Mouse (Mus musculus) hindbrain, embryonic 14.5 days (tissue): ENCODE data around the gene Nkx1-1. TPM values are rescaled to one million over a fixed set of nuclear protein-coding genes. Genes with fewer than 3 reads are reported as not detected.

Experiments used
- ATAC-seq: fragments of 200-750 bp; cut with Nextera tagmentation; 2 replicates; pipeline ENCODE4 v1.8.0; 2017; ENCODE audit warnings: moderate number of reproducible peaks, mild to moderate bottlenecking, moderate TSS enrichment, moderate library complexity; ENCODE audit not compliant: low FRiP score
- DNase-seq: peaks from one replicate; pipeline ENCODE4 v3.0.0-alpha.2; 2015; ENCODE audit warnings: low spot score
- H3K27ac ChIP-seq: fragments of 300-500 bp; sonication (generic); 2 replicates; pipeline ENCODE4 v1.5.1; 2014; ENCODE audit warnings: mild to moderate bottlenecking, moderate library complexity
- H3K27me3 ChIP-seq: fragments of 300-500 bp; sonication (generic); 2 replicates; pipeline ENCODE4 v1.6.1; 2014; ENCODE audit warnings: mild to moderate bottlenecking, low read length, mixed read lengths; ENCODE audit not compliant: control insufficient read depth, insufficient read depth
- H3K36me3 ChIP-seq: fragments of 300-500 bp; sonication (generic); replicated peaks from 2 replicates; pipeline ENCODE4 v1.6.1; 2014; ENCODE audit not compliant: control insufficient read depth, insufficient read depth
- H3K4me1 ChIP-seq: fragments of 300-500 bp; sonication (generic); replicated peaks from 2 replicates; pipeline ENCODE4 v1.6.1; 2014; ENCODE audit warnings: antibody characterized with exemption, low read length, mixed read lengths; ENCODE audit not compliant: control insufficient read depth, insufficient read depth
- H3K4me2 ChIP-seq: fragments of 300-500 bp; sonication (generic); replicated peaks from 2 replicates; pipeline ENCODE4 v1.6.1; 2014; ENCODE audit warnings: mild to moderate bottlenecking, moderate library complexity
- H3K4me3 ChIP-seq: fragments of 300-500 bp; sonication (generic); replicated peaks from 2 replicates; pipeline ENCODE4 v1.5.1; 2014; ENCODE audit warnings: mild to moderate bottlenecking, low read length
- H3K9ac ChIP-seq: fragments of 300-500 bp; sonication (generic); 2 replicates; pipeline ENCODE4 v1.6.1; 2014
- H3K9me3 ChIP-seq: fragments of 300-500 bp; sonication (generic); 2 replicates; pipeline ENCODE4 v1.6.1; 2016; ENCODE audit warnings: low read length; ENCODE audit not compliant: control insufficient read depth
- WGBS: fragments of 180-500 bp; shearing (Covaris S2); extraction: QIAGEN DNeasy Blood & Tissue Kit; methylation state at CpG from one replicate; pipeline ENCODE4 v1.1.7; 2014; 5-methylcytosine and 5-hydroxymethylcytosine counted together
- polyA plus RNA-seq: library from polyadenylated mRNA; unstranded; fragments of >200 nt; fragmentation: Nextera tagmentation; extraction: Ambion mirVana; gene quantifications from 2 replicates; pipeline ENCODE4 v1.2.1, GENCODE M21; 2014

Gene Nkx1-1
- polyA plus RNA-seq: 0.80 and 0.96 TPM in 2 replicates

GRCm38 (mm10) chr5:33433201-33434138 lies at the start of gene Nkx1-1:
Nkx1-1 (minus strand) TSS chr5:33433976.
- Histone ChIP-seq H3K4me1 (peaks cover 7% of the 10 kb centered on the region; the same call in 1 of the 2 replicates), H3K4me2 (peak within 1 kb of the TSS; percentile 36), H3K36me3 (no peaks in the 10 kb centered on the region), H3K9ac (peak within 1 kb of the TSS; percentile 14; the same call in 1 of the 2 replicates), H3K9me3 (no peaks in the 10 kb centered on the region), H3K27me3 (peaks cover 97% of the 10 kb centered on the region), H3K4me3 (peak within 1 kb of the TSS; percentile 26), H3K27ac (peak within 1 kb of the TSS; percentile 49; the same call in 1 of the 2 replicates)
- under 1% methylated on average over 69 of the region's 90 CpGs for WGBS
- DNase-seq (no peak), ATAC-seq (no peak)

- 52% methylated on average over 7 of the region's 7 CpGs for WGBS
- peaks cover 4% of the 10 kb centered on the region; the same call in 1 of the 2 replicates for H3K4me1 ChIP-seq
- H3K27ac ChIP-seq: peak overlapping the region; percentile 65; the same call in 1 of the 2 replicates
- DNase-seq (no peak), ATAC-seq (peak; percentile 40; the same call in 1 of the 2 replicates)
- H3K4me2 ChIP-seq: no peak overlapping the region
- H3K9me3 ChIP-seq: no peaks in the 10 kb centered on the region
- H3K4me3 ChIP-seq: no peak overlapping the region
- H3K27me3 ChIP-seq: peaks cover 4% of the 10 kb centered on the region; the same call in 1 of the 2 replicates
- H3K36me3 ChIP-seq: no peaks in the 10 kb centered on the region
- no peak overlapping the region for H3K9ac ChIP-seq
Measured at GRCm38 (mm10) chr5:33481318-33481685, 47.5 kb upstream of the Nkx1-1 start.

GRCm38 (mm10) chr5:33480582-33481317 lies 47.0 kb upstream of the Nkx1-1 start:
- Histone ChIP-seq H3K4me1 (peaks cover 4% of the 10 kb centered on the region; the same call in 1 of the 2 replicates), H3K9me3 (no peaks in the 10 kb centered on the region), H3K36me3 (no peaks in the 10 kb centered on the region), H3K4me3 (no peak overlapping the region), H3K4me2 (no peak overlapping the region), H3K27ac (peak overlapping the region; percentile 65; the same call in 1 of the 2 replicates), H3K27me3 (0 out of 2 replicates have a peak, but pooled peaks cover 4% of the 10 kb centered on the region), H3K9ac (no peak overlapping the region)
- WGBS: 29% methylated on average over 26 of the region's 26 CpGs
- peak; percentile 35 for DNase-seq
- ATAC-seq: peak; percentile 73

GRCm38 (mm10) chr5:33465464-33465863 lies 31.7 kb upstream of the Nkx1-1 start:
- H3K27ac ChIP-seq: no peak overlapping the region
- 21% methylated on average over 11 of the region's 11 CpGs for WGBS
- H3K4me2 ChIP-seq: no peak overlapping the region
- H3K4me1 ChIP-seq: peaks cover 17% of the 10 kb centered on the region
- no peaks in the 10 kb centered on the region for H3K9me3 ChIP-seq
- no peak overlapping the region for H3K9ac ChIP-seq
- DNase-seq: no peak
- no peak overlapping the region for H3K4me3 ChIP-seq
- H3K36me3 ChIP-seq: no peaks in the 10 kb centered on the region
- peaks cover 14% of the 10 kb centered on the region; the same call in 1 of the 2 replicates for H3K27me3 ChIP-seq
- ATAC-seq: no peak

GRCm38 (mm10) chr5:33464390-33464789 lies 30.6 kb upstream of the Nkx1-1 start:
- Histone ChIP-seq H3K27ac (no peak overlapping the region), H3K4me2 (no peak overlapping the region), H3K4me1 (peaks cover 17% of the 10 kb centered on the region), H3K9ac (no peak overlapping the region), H3K27me3 (peaks cover 14% of the 10 kb centered on the region; the same call in 1 of the 2 replicates), H3K9me3 (no peaks in the 10 kb centered on the region), H3K4me3 (no peak overlapping the region), H3K36me3 (no peaks in the 10 kb centered on the region)
- 59% methylated on average over 7 of the region's 7 CpGs for WGBS
- DNase-seq (no peak), ATAC-seq (no peak)

- Histone ChIP-seq H3K4me2 (no peak overlapping the region), H3K4me1 (no peaks in the 10 kb centered on the region), H3K9ac (no peak overlapping the region), H3K4me3 (no peak overlapping the region), H3K9me3 (no peaks in the 10 kb centered on the region), H3K27ac (no peak overlapping the region), H3K36me3 (no peaks in the 10 kb centered on the region), H3K27me3 (peaks cover 47% of the 10 kb centered on the region)
- DNase-seq: no peak
- no peak for ATAC-seq
- 69% methylated on average over 2 of the region's 2 CpGs for WGBS
Measured at GRCm38 (mm10) chr5:33459111-33459510, 25.3 kb upstream of the Nkx1-1 start.

GRCm38 (mm10) chr5:33458132-33458622 lies 24.4 kb upstream of the Nkx1-1 start:
- WGBS: 32% methylated on average over 3 of the region's 3 CpGs

GRCm38 (mm10) chr5:33455737-33456136 lies 22.0 kb upstream of the Nkx1-1 start:
- no peak for ATAC-seq
- H3K9me3 ChIP-seq: no peaks in the 10 kb centered on the region
- peaks cover 40% of the 10 kb centered on the region for H3K27me3 ChIP-seq
- H3K9ac ChIP-seq: no peak overlapping the region
- WGBS: 58% methylated on average over 8 of the region's 8 CpGs
- DNase-seq: no peak
- no peak overlapping the region for H3K4me2 ChIP-seq
- no peak overlapping the region for H3K27ac ChIP-seq
- H3K4me1 ChIP-seq: no peaks in the 10 kb centered on the region
- no peak overlapping the region for H3K4me3 ChIP-seq
- H3K36me3 ChIP-seq: no peaks in the 10 kb centered on the region

More at GRCm38 (mm10) chr5:33458132-33458622, 24.4 kb upstream of the Nkx1-1 start:
- Histone ChIP-seq H3K27ac (no peak overlapping the region), H3K4me2 (no peak overlapping the region), H3K9me3 (no peaks in the 10 kb centered on the region), H3K27me3 (peaks cover 47% of the 10 kb centered on the region), H3K36me3 (no peaks in the 10 kb centered on the region), H3K4me1 (no peaks in the 10 kb centered on the region), H3K4me3 (no peak overlapping the region), H3K9ac (no peak overlapping the region)
- ATAC-seq (peak; percentile 55; the same call in 1 of the 2 replicates), DNase-seq (no peak)

- 41% methylated on average over 9 of the region's 9 CpGs for WGBS
- no peak for DNase-seq
- Histone ChIP-seq H3K4me3 (no peak overlapping the region), H3K9ac (no peak overlapping the region), H3K36me3 (no peaks in the 10 kb centered on the region), H3K4me1 (peaks cover 7% of the 10 kb centered on the region), H3K27ac (no peak overlapping the region), H3K4me2 (no peak overlapping the region), H3K27me3 (peaks cover 72% of the 10 kb centered on the region), H3K9me3 (no peaks in the 10 kb centered on the region)
- no peak for ATAC-seq
Measured at GRCm38 (mm10) chr5:33443794-33444193, 10.0 kb upstream of the Nkx1-1 start.
